Mouse (Mus musculus): ENCODE measurements at regions not wholly inside any gene's neighbourhood (a gene's known extent, or its start where the extent isn't known, plus 50 kb on each side); places are given as distances from the start of the nearest gene placed in this dataset.

DNA sequence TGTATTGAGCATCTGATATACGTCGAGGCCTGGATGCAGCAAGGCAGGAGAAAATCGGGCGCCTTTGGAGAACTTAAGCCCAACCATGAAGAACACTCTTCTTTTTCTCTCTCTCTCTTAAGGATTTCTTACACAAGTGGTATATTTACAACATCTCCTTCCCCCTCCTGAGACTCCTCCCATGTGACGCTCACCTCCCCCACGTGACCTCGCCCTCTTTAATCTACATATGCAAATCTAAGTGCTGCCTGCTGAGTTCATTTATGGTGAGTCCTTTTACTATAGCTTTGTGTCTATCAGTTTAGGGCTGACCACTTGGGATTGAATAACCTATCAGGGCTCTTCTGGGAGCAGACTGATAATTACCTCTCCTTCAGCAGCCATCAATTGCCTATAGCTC is 337.4 kb downstream of the Cd83 start:
- no peak for DNase-seq (ENCODE audit: low spot score in 2 of 2)

DNA sequence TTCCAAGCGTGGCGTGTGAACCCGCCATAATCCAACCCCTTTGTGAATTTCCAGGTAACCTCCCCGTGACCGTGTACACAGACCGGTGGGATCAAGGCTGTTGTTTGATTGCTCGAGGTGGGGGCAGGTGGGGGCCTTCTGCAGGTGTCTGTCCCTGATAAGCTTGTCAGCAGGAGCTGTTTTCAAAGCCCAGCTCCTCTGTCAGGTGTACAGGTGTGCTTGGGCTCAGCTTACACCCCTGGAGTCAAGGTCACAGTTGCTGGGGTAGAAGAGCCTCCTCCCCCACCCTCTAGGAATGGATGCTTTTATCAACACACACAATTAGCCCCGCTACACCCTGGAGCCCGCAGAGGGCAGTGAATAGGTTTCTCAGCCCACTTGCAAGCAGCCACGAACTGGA is 341.6 kb downstream of the Cd83 start:
- no peak for DNase-seq (ENCODE audit: low spot score in 2 of 2)

DNA sequence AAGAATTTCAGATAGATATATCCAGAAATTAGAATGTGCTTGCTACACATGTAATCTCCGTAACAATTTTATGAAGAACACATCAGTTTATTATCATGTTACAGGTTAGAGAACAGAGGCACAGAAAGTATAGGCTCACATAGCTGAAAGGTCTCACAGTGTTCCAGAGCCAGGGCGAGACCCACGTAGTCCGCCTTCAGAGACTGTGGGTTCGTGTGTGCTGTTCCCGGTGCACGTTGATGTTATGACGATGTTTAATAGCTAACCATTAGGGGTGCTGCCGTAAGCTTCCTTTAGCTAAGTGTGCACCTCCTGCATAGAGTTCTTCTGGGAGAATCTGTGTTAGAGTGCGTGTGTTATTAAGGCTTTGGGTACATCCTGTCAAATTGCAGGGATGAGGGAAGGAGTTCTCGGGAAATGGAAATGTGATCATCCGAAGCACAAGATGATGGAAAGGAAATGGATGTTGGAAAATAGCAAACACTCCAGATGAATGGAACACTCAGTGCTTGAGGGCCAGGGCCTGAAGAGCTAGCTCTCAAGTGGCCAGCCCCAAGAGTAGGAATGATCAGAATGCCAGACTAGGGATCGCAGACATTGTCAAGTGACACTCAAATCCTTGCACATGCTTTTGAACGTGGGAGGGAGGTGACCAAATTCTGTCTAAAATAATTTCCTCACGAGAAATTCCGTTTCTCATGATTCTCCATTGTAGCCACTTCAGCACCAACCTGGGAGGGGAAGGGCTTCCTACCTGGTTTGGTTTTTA is 344.1 kb downstream of the Cd83 start:
- DNase-seq (ENCODE audit: low spot score in 2 of 2), result no peak

DNA sequence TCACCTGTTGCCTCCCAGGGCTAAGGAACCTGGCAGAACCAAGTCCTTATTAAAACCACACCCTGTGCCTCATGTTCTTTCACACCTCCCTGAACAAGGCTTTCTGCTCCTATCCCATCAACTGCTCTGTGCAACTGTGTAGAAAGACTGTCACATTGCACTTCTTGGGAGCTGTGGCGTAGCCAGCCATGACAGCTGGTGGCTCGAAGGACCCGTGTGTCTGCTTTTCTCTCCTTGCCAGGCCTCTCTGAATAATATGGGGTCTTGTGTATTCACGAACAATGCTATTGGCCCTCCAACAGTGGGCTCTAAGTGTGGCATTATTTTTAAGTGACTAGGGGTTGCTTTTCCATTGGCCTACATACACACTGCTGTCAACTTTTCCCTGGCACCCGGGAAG is 347.3 kb downstream of the Cd83 start:
- DNase-seq (ENCODE audit: low spot score in 2 of 2), result no peak

DNA sequence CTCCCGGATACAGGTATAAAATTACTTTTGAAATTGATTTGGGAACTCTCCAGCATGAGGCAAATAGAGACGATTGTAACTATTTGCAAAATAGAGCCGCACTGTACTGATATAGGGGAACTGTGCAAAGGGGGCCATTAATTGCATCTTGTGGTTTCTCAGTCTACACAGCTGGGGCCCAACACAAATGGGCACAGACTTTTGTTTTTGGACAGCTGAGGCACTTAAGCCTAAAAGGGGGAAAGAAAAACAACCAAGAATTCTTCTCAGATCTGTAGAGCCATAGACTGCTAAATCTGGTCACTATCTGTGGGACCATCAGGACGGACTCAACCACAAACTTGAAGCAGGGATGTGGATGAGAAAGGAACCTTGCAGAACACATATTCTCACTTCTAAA is 347.9 kb downstream of the Cd83 start:
- DNase-seq (ENCODE audit: low spot score in 2 of 2), result no peak

DNA sequence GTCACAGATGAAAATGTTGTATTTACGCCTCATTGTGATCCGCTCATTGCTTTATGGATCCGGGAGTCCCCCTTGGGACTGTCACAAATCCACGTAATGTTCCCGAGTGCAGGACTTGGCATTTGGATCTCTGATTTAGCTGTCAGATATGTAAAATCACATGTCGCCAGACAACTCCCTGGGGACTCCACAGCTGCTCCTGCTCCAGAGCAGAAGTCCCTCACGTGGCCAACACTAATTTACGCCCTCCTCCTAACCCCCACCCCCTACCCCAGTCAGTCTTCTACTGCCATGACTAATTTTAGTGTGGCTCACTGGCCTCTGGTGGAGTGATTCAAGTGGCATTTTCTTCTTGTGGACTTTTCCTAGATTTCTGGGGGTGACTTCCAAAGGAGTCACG is 348.9 kb downstream of the Cd83 start:
- peak in 1 of 2 experiments; percentile 13 for DNase-seq (ENCODE audit: low spot score in 2 of 2)

DNA sequence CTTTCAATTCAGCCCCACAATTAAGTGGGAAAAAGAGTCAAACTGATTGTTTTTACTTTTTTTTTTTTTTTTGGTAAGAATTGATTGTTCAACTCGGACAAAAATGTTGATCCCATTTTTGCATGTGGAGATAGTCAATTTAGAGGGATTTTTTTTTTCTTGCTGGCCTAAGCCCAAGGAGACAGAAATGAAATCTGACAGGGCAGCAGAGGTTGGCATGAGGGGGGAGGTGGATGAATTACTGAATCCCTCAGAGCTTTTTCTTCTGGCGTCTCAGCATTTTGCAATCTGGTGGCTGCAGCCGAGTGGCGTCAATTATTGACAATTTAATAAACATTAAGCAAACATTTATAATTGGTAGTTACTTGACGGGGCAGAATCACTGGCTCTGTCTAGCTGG is 356.6 kb downstream of the Cd83 start:
- no peak for DNase-seq (ENCODE audit: low spot score in 2 of 2)

DNA sequence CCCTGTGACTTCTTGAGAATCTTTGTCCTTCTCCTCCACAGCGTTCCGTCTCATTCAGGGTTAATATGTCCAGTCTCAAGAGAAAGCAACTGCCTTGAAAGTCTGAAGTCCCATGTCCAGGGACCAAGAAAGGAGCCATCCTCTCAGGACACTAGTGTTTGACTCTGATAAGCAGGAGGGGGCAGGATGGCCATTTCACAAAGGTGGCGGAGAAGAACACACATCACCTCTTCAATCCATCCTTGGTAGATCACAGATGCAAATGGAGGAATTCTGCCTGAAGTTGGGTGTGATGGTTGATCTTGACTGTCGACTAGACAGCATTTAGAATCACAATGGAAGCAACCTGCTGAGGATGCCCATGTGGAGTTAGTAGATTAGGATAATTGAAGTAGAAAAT is 360.9 kb downstream of the Cd83 start:
- DNase-seq (ENCODE audit: low spot score in 2 of 2), result no peak

DNA sequence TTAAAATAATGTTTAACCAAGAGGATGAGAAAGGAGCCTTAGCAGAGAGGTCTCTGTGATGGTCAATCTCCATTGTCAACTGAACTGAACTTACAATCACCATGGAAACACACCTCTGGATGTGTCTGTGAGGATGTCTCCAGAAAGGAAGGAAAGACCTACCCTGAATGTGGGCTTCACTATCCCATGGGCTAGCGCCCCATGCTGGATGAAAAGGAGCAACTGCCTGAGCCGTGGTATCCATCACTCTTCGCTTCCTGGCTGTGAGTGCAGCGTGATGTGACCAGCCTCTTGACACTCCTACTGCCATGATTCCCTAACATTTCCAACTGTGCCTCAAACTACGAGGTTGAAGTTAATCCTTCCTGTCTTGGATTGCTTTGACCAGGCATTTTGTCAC is 363.3 kb downstream of the Cd83 start:
- no peak for DNase-seq (ENCODE audit: low spot score in 2 of 2)

DNA sequence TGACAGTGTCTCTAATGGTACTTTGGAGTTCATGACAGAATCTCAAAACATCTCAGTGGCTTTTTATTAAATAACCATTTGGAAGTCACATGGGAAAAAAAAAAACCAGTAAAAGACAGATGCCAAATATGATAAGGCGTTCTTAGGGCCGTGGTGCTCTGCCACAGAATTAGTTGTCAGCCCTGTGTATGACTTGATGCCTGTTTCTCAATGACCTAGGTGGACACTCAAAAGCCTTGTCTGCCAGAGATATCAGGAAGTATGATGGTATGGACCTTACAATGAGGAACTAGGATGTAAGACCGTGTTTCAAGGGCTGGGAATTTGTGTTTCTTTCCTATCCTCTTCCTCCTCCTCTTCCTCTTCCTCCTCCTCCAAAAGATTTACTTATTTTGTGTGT is 364.9 kb downstream of the Cd83 start:
- no peak for DNase-seq (ENCODE audit: low spot score in 2 of 2)

DNA sequence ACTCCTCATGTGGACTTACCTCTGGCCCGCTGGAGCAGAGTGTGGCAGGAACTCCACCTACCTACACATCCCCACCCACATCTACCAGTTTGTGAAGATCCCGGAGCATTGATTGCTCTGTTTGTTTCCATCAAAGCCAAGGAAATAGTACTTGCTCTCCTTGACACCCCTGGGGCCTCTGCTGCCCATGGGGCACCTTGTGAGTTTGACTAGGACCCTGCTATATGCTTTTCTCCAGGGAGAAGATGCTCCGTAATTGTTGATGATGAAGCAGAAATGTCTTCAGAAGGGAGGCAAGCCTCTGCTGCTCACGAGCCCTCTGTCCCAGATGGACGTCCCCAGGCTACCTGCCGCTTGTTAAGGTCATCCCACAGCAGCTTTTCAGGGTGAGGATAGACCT is 367.0 kb downstream of the Cd83 start:
- no peak for DNase-seq (ENCODE audit: low spot score in 2 of 2)

DNA sequence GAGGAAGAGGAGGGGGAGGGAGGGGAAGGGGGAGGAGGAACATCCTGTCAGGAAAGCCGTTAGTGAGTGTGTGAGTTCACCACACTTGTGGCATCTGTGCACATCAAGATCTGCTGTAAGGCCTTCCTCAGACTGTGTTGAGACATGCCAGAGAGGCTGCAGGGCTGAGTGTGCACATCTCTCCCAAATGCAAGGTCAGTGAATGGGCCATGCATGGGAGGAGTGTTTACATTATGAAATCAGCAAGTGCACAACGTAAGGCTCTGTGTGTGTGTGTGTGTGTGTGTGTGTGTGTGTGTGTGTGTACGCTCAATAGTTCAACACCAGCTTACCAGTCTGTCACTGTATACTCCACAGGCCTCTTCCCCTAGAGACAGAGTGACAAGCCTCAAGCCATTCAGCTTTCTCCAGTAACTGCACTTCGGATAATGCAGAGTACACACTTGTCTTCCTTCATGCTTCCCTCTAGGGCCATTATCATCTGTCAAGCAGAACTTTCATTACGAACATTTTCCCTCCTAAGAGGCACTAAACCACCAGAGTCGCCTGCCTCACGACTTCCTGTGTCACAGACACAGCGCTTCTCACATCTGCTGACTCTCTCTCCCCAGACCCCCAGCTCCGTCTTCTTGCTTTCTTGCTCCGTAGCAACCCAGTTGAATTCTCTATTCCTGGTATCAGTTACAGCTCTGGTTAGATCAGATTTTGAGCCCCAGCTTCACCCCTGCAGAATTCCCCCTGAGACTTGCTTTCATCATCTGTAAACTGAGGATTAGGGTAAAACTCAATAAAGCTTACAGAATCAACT is 368.4 kb downstream of the Cd83 start:
- no peak for DNase-seq (ENCODE audit: low spot score in 2 of 2)

DNA sequence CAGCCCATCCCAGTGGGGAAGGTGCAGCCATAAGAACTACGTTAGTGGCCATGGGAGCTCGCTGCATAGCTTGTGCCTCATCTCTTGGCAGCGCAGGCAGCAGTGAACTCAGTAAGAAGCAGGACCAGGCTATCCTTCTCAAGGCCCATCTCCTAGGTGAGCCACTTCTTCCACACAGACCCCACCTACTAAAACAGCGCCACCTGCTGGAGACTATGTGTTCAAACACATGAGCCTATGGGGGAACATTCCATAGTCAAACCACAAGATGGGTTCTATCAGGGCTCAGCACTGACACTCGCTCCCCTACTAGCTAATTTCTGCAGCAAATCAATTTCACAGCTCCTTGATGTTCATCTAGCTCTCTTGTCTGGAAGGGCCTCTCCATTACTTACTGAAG is 369.2 kb downstream of the Cd83 start:
- no peak for DNase-seq (ENCODE audit: low spot score in 2 of 2)

DNA sequence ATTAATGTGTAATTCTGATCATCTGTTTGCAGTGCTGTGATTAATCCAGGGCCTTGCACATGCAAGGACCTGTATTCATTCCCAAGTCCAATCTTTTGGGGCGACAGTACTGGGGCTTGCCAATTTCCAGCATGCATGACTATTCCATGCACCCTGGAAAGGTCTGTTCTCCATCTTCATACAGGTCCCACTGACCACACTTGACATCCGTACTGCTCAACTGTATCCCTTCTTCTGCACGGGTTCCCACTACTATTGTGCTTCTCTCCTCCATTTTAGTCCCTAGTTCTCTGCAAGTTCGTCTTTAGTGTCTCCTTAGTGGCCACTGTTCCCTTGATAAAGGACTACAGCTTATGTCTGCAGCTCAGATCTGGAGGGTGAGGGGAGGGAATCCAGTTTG is 371.4 kb downstream of the Cd83 start:
- DNase-seq (ENCODE audit: low spot score in 2 of 2), result no peak

DNA sequence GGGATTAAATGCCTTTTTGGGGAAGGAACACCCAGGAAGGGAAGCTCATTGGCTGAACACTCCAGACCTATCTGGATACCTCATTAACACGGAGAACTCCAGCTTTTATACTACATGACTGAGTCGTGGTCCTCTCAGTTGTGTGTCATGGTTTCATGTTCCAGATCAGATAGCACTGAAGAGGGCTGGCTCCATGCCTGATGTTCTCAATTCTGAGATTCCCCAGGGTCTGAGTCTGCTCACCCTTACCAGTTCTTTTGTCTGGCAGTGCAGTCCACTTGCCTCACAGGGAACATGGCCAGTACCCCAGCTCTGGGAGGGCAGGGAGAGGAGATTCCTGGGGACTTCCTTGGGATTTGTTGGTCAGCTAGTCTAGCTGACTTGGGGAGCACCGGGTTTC is 372.0 kb downstream of the Cd83 start:
- no peak for DNase-seq (ENCODE audit: low spot score in 2 of 2)

DNA sequence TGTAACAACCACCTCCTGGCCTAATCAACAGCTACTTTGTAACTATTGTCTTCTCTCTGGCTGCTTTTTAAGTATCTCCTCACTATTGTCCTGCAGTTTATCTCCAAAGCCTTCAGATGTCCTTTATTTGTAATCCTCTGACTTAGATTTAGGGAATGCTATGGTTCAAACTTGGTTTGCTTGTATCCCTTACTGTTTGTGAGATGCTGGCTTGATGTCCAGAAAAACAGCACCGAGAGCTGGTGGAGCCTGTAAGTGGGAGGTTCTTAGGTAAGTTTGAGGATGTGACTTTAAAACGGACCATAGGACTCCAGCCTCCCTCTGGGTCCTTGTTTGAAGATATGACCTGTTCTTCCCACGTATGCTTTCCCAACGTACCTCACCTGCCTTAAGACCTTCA is 372.7 kb downstream of the Cd83 start:
- no peak for DNase-seq (ENCODE audit: low spot score in 2 of 2)

DNA sequence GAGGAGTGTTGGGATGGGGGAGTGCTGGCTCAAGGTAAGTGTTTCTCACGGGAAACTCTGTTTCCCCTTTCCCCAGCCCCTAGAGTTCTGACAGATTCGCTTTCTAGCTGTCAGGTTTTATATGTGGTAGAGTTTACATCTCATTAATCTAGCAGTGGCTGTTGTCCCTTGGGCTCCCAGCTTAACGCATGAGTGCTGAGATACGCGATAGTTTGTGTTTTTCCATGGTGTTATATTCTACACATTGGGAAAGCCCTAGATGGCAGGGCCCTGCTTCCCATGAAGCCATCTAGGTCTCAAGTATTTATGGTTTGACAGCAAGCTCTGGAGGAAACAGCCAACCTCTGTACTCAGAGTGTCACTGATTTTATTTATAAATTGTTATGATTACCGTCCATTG is 373.8 kb downstream of the Cd83 start:
- no peak for DNase-seq (ENCODE audit: low spot score in 2 of 2)

DNA sequence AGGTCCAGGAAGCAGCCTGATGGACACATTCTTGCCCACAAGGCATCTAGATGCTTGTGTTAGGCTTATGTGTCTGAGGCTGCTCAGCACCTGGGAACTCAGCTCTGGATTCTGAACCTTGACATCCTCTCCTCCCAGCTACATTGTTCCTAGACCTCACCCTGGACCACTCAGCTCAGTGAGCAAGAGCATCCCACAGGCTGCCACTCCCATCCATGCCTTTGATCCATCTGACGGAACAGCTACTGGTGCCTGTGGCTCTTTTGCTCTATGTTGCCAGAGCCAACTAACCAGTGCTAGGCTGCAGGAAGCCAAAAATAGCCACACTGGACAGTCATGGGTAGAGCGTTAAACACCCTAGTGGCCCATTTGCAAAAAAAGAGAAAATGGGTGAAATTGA is 374.8 kb downstream of the Cd83 start:
- no peak for DNase-seq (ENCODE audit: low spot score in 2 of 2)

DNA sequence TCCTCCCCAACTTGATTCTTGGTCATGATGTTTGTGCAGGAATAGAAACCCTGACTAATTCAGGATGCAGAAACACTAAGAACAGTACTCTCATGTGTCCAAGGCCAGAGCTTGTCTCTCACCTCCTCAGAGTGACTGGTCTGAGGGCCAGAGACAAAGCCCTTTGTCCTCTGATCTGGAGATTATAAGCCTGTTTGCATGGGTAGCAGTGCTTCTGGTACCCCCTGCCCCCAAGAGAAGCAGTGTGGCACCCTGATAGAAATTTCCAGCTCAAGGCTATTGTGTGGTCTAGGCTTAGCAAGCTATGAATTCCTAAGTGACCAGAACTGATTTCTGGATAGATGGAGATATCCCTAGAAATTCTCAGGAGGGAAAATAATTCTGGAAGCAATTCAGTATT is 380.2 kb downstream of the Cd83 start:
- no peak for DNase-seq (ENCODE audit: low spot score in 2 of 2)

DNA sequence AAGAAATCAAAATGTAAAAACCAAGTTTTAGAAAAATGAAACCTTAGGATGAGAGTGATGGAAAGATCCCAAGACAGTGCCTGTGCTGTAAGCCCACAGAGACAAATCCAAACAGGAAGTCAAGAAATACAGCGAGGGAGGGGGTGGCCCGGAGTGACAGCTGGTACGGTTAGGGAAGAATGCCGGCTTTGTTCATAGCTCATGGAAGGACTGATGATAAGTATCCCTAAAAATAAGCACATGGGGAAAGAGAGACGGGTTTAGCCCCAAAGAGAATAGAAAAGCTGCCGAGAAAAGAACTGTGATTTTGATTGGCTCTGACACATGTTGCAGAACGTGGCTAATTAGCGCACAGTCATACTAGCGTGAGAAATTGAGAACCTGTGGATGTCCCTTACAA is 382.6 kb downstream of the Cd83 start:
- no peak for DNase-seq (ENCODE audit: low spot score in 2 of 2)

DNA sequence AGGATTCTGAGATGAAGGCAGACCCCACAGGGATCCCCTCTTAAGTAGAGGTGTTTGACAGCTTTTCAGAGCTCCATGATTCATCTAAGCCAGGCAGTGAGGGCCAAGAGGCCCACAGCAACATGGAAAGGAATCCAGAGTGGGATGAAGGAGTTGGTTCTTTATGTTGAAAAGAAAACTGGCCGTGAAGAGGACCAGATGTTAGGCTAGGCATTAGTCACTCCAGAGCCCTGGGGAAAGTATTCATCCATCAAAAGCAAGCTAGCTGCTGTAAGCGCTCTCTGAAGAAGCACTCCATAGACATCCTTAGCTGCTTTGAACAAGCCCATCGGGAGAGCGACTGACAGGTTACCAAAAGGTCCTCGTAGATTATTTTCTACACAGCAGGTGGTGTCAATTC is 383.6 kb downstream of the Cd83 start:
- no peak for DNase-seq (ENCODE audit: low spot score in 2 of 2)

DNA sequence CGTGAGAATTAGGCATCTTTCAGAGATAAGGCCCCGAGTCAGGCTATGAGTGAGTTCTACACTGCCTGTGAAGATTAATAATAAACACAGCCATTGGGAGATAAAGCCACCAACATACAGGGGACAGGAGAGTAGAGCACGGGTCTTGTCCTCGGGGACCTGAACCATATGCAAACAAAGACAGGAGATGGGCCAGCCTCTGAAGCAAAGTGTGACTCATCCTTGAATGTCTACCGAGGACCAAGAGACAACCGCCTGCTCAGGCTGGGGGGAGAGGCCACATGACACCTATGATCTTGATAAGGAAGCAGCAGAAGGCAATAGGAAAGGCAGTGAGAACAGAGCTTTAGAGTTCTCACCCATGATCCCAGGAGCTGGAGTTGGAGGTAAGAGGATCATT is 387.1 kb downstream of the Cd83 start:
- DNase-seq (ENCODE audit: low spot score in 2 of 2), result no peak

DNA sequence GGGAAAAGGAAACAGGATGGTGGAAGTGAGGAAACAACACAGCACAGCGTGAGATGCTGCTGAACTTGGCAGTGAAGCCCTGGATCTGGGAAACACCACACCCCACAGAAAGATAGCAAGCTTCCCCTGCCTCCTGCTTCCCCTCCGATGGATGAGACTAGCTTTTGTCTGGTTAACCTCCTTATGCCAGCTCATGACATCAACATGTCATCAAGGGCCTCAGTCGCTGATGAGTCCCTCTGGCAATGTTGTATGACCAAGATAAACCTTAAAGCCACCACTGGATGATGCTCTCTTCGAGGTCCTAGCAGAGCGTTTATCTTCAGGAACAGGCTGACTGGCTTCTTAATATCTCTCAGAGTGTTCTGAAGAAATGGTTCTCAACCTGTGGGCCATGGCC is 388.1 kb downstream of the Cd83 start:
- DNase-seq (ENCODE audit: low spot score in 2 of 2), result no peak
